19 mouse cellular contexts compared by ENCODE assay signal in the genomic region with DNA sequence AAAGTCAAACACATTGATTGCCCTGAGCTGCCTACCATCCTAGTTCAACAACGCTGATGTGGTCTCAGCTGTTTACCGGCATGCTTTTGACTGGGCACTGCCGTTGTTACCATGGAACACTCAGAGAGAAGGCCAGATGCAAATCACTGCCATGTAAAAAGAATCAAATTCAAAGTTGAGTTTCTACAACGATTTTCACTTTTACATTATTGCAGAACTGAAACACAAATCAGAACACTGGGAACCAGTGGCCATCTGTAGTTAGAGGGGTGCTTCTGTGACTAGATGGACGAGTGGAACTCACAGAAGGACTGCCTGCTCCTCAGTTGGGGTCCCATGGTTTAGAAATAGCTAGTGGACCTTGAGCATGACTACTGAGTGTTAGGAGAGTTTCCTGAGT.
"Had no signal": no experiment of that assay in that cellular context is flagged by ENCODE, and none has a peak within 500 bp of the region (broad histone marks: within the 10 kb centered on the region; RNA-seq: fewer than 3 reads in every experiment).

No protein-coding gene starts in this region.

- H3K9ac ChIP-seq: intestine, embryonic 15.5 days; kidney, embryonic 15.5 days; limb, embryonic 13.5 days; liver, embryonic 13.5 days; midbrain, embryonic 13.5 days; stomach, embryonic 15.5 days had no signal

- H3K4me2 ChIP-seq: intestine, embryonic 15.5 days; kidney, embryonic 15.5 days; limb, embryonic 13.5 days; liver, embryonic 13.5 days; midbrain, embryonic 13.5 days; stomach, embryonic 15.5 days had no signal

- H3K36me3 ChIP-seq: intestine, embryonic 15.5 days; kidney, embryonic 15.5 days; liver, embryonic 13.5 days; stomach, embryonic 15.5 days had no signal

- ATAC-seq: intestine, embryonic 15.5 days; midbrain, embryonic 13.5 days; midbrain, embryonic 16.5 days had no signal

- H3K4me3 ChIP-seq: intestine, embryonic 15.5 days; kidney, embryonic 15.5 days; limb, embryonic 13.5 days; liver, embryonic 13.5 days; megakaryocyte, embryonic 14.5 days; midbrain, embryonic 10.5 days; midbrain, embryonic 13.5 days; stomach, embryonic 15.5 days had no signal

- H3K27me3 ChIP-seq: intestine, embryonic 15.5 days; kidney, embryonic 15.5 days; limb, embryonic 13.5 days; liver, embryonic 13.5 days; midbrain, embryonic 13.5 days; stomach, embryonic 15.5 days had no signal

- H3K4me1 ChIP-seq: stomach, embryonic 15.5 days had no signal

- H3K9me3 ChIP-seq: intestine, embryonic 15.5 days; kidney, embryonic 15.5 days; liver, embryonic 13.5 days; stomach, embryonic 15.5 days had no signal

- H3K27ac ChIP-seq: intestine, embryonic 15.5 days; kidney, embryonic 15.5 days; limb, embryonic 13.5 days; liver, embryonic 13.5 days; midbrain, embryonic 10.5 days; midbrain, embryonic 13.5 days; stomach, embryonic 15.5 days had no signal

- DNase-seq: kidney, adult 11 months; kidney, adult 8-10 months; layer of hippocampus, adult 9-11 months; layer of hippocampus, postnatal 36 days; left cerebral cortex, postnatal 4 days; liver, embryonic 13.5 days; lung, adult 2 months; lung, postnatal 14 days; lung, postnatal 4 days; right cerebral cortex, adult 18-20 months; thymus, postnatal 25 days had no signal
